ENCODE assay signal across 17 mouse cellular contexts in genomic region chr8:13699323-13699949, GRCm38 (mm10). TPM values are rescaled to one million over a fixed set of nuclear protein-coding genes. Genes with fewer than 3 reads are reported as not detected.
DNase-seq lines count a peak whose midpoint lies in the region; ATAC-seq and TF ChIP-seq lines count a peak whose summit lies in the region.
"Had no signal": no experiment of that assay in that cellular context is flagged by ENCODE, and none has a peak within 500 bp of the region (broad histone marks: within the 10 kb centered on the region; RNA-seq: fewer than 3 reads in every experiment).

No protein-coding gene starts in this region.

- no peak for TF ChIP-seq POLR2A in thymus, adult 2 months (IDR thresholded peaks at IDR 0.05; ENCODE audit: control insufficient read depth, extremely low read depth, insufficient read depth, low read length, poor library complexity)

- no peak overlapping the region for H3K9ac ChIP-seq in heart, embryonic 13.5 days
- H3K9ac ChIP-seq: embryonic facial prominence, embryonic 13.5 days; limb, embryonic 15.5 days; midbrain, embryonic 12.5 days had no signal

- 36% methylated on average over 5 of the region's 5 CpGs for WGBS in heart, embryonic 13.5 days
- WGBS in thymus, adult 2 months: 90% methylated on average over 5 of the region's 5 CpGs

- no peaks in the 10 kb centered on the region for H3K27me3 ChIP-seq in heart, embryonic 13.5 days (replicated peaks)
- no peaks in the 10 kb centered on the region for H3K27me3 ChIP-seq in megakaryocyte, embryonic 14.5 days (replicated peaks)
- no peaks in the 10 kb centered on the region for H3K27me3 ChIP-seq in thymus, adult 2 months (ENCODE audit: control insufficient read depth, insufficient read depth, low read length)
- H3K27me3 ChIP-seq: embryonic facial prominence, embryonic 13.5 days; limb, embryonic 15.5 days; midbrain, embryonic 12.5 days had no signal

- ATAC-seq in heart, embryonic 13.5 days (ENCODE audit: extremely low read depth, insufficient number of reproducible peaks, low FRiP score, low TSS enrichment): peak; percentile 66
- no peak for ATAC-seq in megakaryocyte, adult 5-6 weeks (ENCODE audit: poor library complexity, severe bottlenecking)

- H3K4me1 ChIP-seq in heart, embryonic 13.5 days: peaks cover 54% of the 10 kb centered on the region
- peaks cover 98% of the 10 kb centered on the region for H3K4me1 ChIP-seq in megakaryocyte, embryonic 14.5 days
- H3K4me1 ChIP-seq in thymus, adult 2 months (replicated peaks; ENCODE audit: control insufficient read depth, insufficient read depth, low read length): peaks cover 4% of the 10 kb centered on the region

- TF ChIP-seq CTCF in thymus, adult 2 months (IDR thresholded peaks at IDR 0.05; ENCODE audit: borderline replicate concordance, control insufficient read depth, extremely low read depth, insufficient read depth, low read length, poor library complexity): no peak

- no peaks in the 10 kb centered on the region for H3K9me3 ChIP-seq in heart, embryonic 13.5 days
- no peaks in the 10 kb centered on the region for H3K9me3 ChIP-seq in megakaryocyte, embryonic 14.5 days
- H3K9me3 ChIP-seq: embryonic facial prominence, embryonic 13.5 days; limb, embryonic 15.5 days; midbrain, embryonic 12.5 days had no signal

- peak overlapping the region; percentile 76 for H3K27ac ChIP-seq in heart, embryonic 13.5 days (replicated peaks)
- H3K27ac ChIP-seq in thymus, adult 2 months (ENCODE audit: control insufficient read depth, insufficient read depth, low read length): no peak overlapping the region
- H3K27ac ChIP-seq: embryonic facial prominence, embryonic 13.5 days; gastrocnemius, adult 2 months; limb, embryonic 15.5 days; midbrain, embryonic 12.5 days had no signal

- H3K36me3 ChIP-seq in heart, embryonic 13.5 days: no peaks in the 10 kb centered on the region
- H3K36me3 ChIP-seq in megakaryocyte, embryonic 14.5 days (replicated peaks; ENCODE audit: low read length): peaks cover 3% of the 10 kb centered on the region
- H3K36me3 ChIP-seq in thymus, adult 2 months (ENCODE audit: control insufficient read depth, insufficient read depth, low read length): no peaks in the 10 kb centered on the region
- H3K36me3 ChIP-seq: embryonic facial prominence, embryonic 13.5 days; limb, embryonic 15.5 days; midbrain, embryonic 12.5 days had no signal

- peak; percentile 17 for DNase-seq in cerebellum, adult 9-10 months
- no peak for DNase-seq in cerebellum, postnatal 4 days (ENCODE audit: low spot score in 2 of 2)
- no peak for DNase-seq in heart, postnatal 25 days (ENCODE audit: low spot score)
- no peak for DNase-seq in right cerebral cortex, postnatal 36 days (ENCODE audit: low spot score in 2 of 2)
- DNase-seq in thymus, adult 2 months: no peak
- DNase-seq: adrenal gland, adult 2 months; kidney, adult 2 months; right cerebral cortex, postnatal 25 days; thymus, postnatal 25 days had no signal

- intact Hi-C loops in heart, postnatal 25 days (cut with DNase I): no loop called here

- H3K4me3 ChIP-seq in heart, embryonic 13.5 days: no peak overlapping the region
- peak overlapping the region; percentile 54 for H3K4me3 ChIP-seq in megakaryocyte, embryonic 14.5 days (replicated peaks)
- H3K4me3 ChIP-seq in thymus, adult 2 months (ENCODE audit: control insufficient read depth, insufficient read depth, low read length): no peak overlapping the region
- H3K4me3 ChIP-seq: embryonic facial prominence, embryonic 13.5 days; gastrocnemius, adult 2 months; limb, embryonic 15.5 days; midbrain, embryonic 12.5 days had no signal

- H3K4me2 ChIP-seq in heart, embryonic 13.5 days: no peak overlapping the region
- H3K4me2 ChIP-seq: embryonic facial prominence, embryonic 13.5 days; limb, embryonic 15.5 days; midbrain, embryonic 12.5 days had no signal

RNA-seq across cellular contexts. Expression of gene Cfap97d2, which starts 6.3 kb away (rescaled TPM):
- not detected in 2 replicates for polyA plus RNA-seq in heart, embryonic 13.5 days (2015; fragmentation: Nextera tagmentation; extraction: Ambion mirVana)
- not detected for total RNA-seq in heart, postnatal 25 days (2021)
- polyA plus RNA-seq in megakaryocyte, embryonic 14.5 days (2012; ENCODE audit: insufficient read depth, low replicate concordance): 6.9 TPM in 1 of 2 replicates, not detected in the other
- not detected in 2 replicates for total RNA-seq in megakaryocyte, adult 5-6 weeks (2015)
- total RNA-seq in megakaryocyte, adult 5-6 weeks (2017): not detected in 2 replicates
- not detected in 2 replicates for polyA plus RNA-seq in thymus, adult 2 months (2012; rRNA removed)
- total RNA-seq: adrenal gland, adult 2 months; gastrocnemius, adult 2 months; hematopoietic stem cell, adult 5-6 weeks had no signal
- polyA plus RNA-seq: kidney, adult 2 months; limb, embryonic 15.5 days had no signal

RNA-seq across cellular contexts. Expression of gene Rasa3, which starts 22.0 kb away (rescaled TPM):
- polyA plus RNA-seq in heart, embryonic 13.5 days (2015; fragmentation: Nextera tagmentation; extraction: Ambion mirVana): 23.4 and 24.4 TPM in 2 replicates
- total RNA-seq in heart, postnatal 25 days (2021): 10 to 100 TPM; 14.8 to 19.8 TPM
- 86.3 and 103 TPM in 2 replicates for polyA plus RNA-seq in megakaryocyte, embryonic 14.5 days (2012; ENCODE audit: insufficient read depth, low replicate concordance)
- total RNA-seq in megakaryocyte, adult 5-6 weeks (2015): 72.8 and 75.0 TPM in 2 replicates
- 159 and 164 TPM in 2 replicates for total RNA-seq in megakaryocyte, adult 5-6 weeks (2017)
- polyA plus RNA-seq in thymus, adult 2 months (2012; rRNA removed): 52.7 and 57.5 TPM in 2 replicates

RNA-seq across cellular contexts. Expression of gene Cdc16, which starts 58.0 kb away (rescaled TPM):
- 115 and 116 TPM in 2 replicates for polyA plus RNA-seq in heart, embryonic 13.5 days (2015; fragmentation: Nextera tagmentation; extraction: Ambion mirVana)
- total RNA-seq in heart, postnatal 25 days (2021): 10 to 100 TPM; 29.0 to 31.6 TPM
- 1.8 and 10.6 TPM in 2 replicates for polyA plus RNA-seq in megakaryocyte, embryonic 14.5 days (2012; ENCODE audit: insufficient read depth, low replicate concordance)
- total RNA-seq in megakaryocyte, adult 5-6 weeks (2015): 55.3 and 56.4 TPM in 2 replicates
- total RNA-seq in megakaryocyte, adult 5-6 weeks (2017): 33.3 and 37.8 TPM in 2 replicates
- polyA plus RNA-seq in thymus, adult 2 months (2012; rRNA removed): 69.9 and 72.1 TPM in 2 replicates
